Mouse (Mus musculus): ENCODE measurements around the gene Casp9.

GRCm38 (mm10) chr4:141767353-141768036, 25.9 kb upstream of the Casp9 start:
- TF ChIP-seq CTCF (IDR thresholded peaks at IDR 0.05; ENCODE audit: borderline replicate concordance, extremely low read depth, insufficient read depth, insufficient read length) (no peak), POLR2A (IDR thresholded peaks at IDR 0.05; ENCODE audit: borderline replicate concordance, extremely low read depth, insufficient read depth, insufficient read length, poor library complexity, severe bottlenecking) (no peak)

Data from brain, embryonic 14.5 days (tissue).